Mouse (Mus musculus) myocyte (in vitro differentiated cells): ENCODE results near the gene Mmp19. TPM values are rescaled to one million over a fixed set of nuclear protein-coding genes. Genes with fewer than 3 reads are reported as not detected.

Experiments used
- H3K27me3 ChIP-seq: one replicate; pipeline ENCODE4 v1.6.1; 2011; ENCODE audit not compliant: control insufficient read depth, insufficient read depth, insufficient read length
- H3K36me3 ChIP-seq: one replicate; pipeline ENCODE4 v1.6.1; 2011; ENCODE audit not compliant: control insufficient read depth, insufficient read depth
- H3K4me2 ChIP-seq: one replicate; pipeline ENCODE4 v1.6.1; 2011; ENCODE audit warnings: low read depth, control low read depth
- H3K4me3 ChIP-seq: one replicate; pipeline ENCODE4 v1.5.1; 2011; ENCODE audit warnings: mild to moderate bottlenecking, control low read depth, moderate library complexity
- H3K79me2 ChIP-seq: one replicate; pipeline ENCODE4 v1.6.1; 2011; ENCODE audit not compliant: control insufficient read depth, insufficient read depth
- H3ac ChIP-seq: one replicate; pipeline ENCODE4 v1.6.1; 2011; ENCODE audit not compliant: control insufficient read depth, insufficient read length
- CEBPB ChIP-seq: IDR thresholded peaks from 2 replicates; pipeline ENCODE4 v1.6.1; 2011; ENCODE audit warnings: mild to moderate bottlenecking, moderate library complexity; ENCODE audit not compliant: poor library complexity, insufficient read depth, severe bottlenecking
- E2F4 ChIP-seq: IDR thresholded peaks from one replicate; pipeline ENCODE4 v1.6.1; 2011; ENCODE audit warnings: mild to moderate bottlenecking, control low read depth, moderate library complexity; ENCODE audit not compliant: insufficient read depth
- MAX ChIP-seq: IDR thresholded peaks from one replicate; pipeline ENCODE4 v1.6.1; 2011; ENCODE audit warnings: low read depth, mild to moderate bottlenecking, control low read depth
- MYOD1 ChIP-seq, 3 experiments: IDR thresholded peaks; one replicate each; pipeline ENCODE4 v1.6.1; 2011; ENCODE audit warnings: control low read depth in 2 of 3, low read depth in 2 of 3, mild to moderate bottlenecking in 2 of 3, moderate library complexity in 1 of 3; ENCODE audit not compliant: insufficient read length in 2 of 3, control insufficient read depth in 1 of 3
- MYOG ChIP-seq, 3 experiments: IDR thresholded peaks; one replicate each; pipeline ENCODE4 v1.6.1; 2011; ENCODE audit warnings: control low read depth in 2 of 3, low read depth in 2 of 3, mild to moderate bottlenecking in 2 of 3; ENCODE audit not compliant: insufficient read length in 2 of 3, control insufficient read depth in 1 of 3, insufficient read depth in 1 of 3
- POLR2A ChIP-seq: IDR thresholded peaks from one replicate; pipeline ENCODE4 v1.6.1; 2011; ENCODE audit warnings: low read depth, mild to moderate bottlenecking, control low read depth, moderate library complexity; ENCODE audit not compliant: insufficient read length
- POLR2AphosphoS2 ChIP-seq: IDR thresholded peaks from one replicate; pipeline ENCODE4 v1.6.1; 2011; ENCODE audit warnings: low read depth, control low read depth; ENCODE audit not compliant: insufficient read length
- REST ChIP-seq: IDR thresholded peaks from one replicate; pipeline ENCODE4 v1.6.1; 2011; ENCODE audit warnings: mild to moderate bottlenecking, control low read depth, moderate library complexity; ENCODE audit not compliant: insufficient read depth, insufficient read length
- SRF ChIP-seq: IDR thresholded peaks from one replicate; pipeline ENCODE4 v1.6.1; 2011; ENCODE audit warnings: low read depth; ENCODE audit not compliant: control insufficient read depth, insufficient read length
- TCF12 ChIP-seq: IDR thresholded peaks from one replicate; pipeline ENCODE4 v1.6.1; 2011; ENCODE audit warnings: mild to moderate bottlenecking, control low read depth; ENCODE audit not compliant: poor library complexity, insufficient read depth, severe bottlenecking
- TCF3 ChIP-seq: IDR thresholded peaks from one replicate; pipeline ENCODE4 v1.6.1; 2011; ENCODE audit warnings: low read depth, control low read depth; ENCODE audit not compliant: insufficient read length
- USF1 ChIP-seq: IDR thresholded peaks from one replicate; pipeline ENCODE4 v1.6.1; 2011; ENCODE audit warnings: low read depth, mild to moderate bottlenecking, control low read depth, moderate library complexity
- polyA plus RNA-seq: library from polyadenylated mRNA; unstranded; fragments of >200 nt; fragmentation: generic; extraction: Trizol; gene quantifications from one replicate; pipeline ENCODE4 v1.2.1, GENCODE M21; 2012; ENCODE audit warnings: missing spikeins

Mmp19 gene
- 12.1 TPM for polyA plus RNA-seq

DNA sequence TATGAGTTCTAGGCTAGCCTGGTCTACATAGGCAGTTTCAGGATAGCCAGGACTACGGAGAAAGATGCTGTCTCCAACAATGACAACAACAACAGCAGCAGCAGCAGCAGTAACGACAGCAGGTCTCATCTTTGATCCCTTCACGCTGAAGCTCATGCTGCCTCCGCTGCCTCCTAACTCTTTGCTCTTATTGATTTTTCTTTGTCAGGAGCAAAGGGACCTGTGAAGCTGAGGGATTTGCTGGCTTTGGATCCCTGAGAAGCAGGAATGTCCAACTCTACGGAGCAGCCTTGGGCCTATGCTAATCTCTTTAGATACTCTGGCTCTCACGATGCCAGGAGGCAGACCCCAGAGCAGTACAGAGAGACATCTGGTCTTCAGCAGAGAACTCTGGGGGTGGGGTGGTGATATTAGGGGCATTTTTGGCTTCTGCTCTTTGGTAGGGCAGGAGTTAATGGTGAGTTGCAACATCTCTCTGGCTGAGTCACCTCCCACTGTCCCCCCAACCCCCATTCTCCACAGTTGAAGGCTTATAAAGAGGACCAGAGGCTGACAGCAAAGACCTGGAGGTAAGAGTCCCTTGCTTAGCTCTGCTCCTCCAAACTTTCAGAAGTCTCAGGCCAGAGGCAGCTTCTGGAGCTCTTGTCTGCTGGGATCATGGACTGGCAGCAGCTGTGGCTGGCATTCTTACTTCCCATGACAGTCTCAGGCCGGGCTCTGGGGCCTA is at the start of gene Mmp19:
Gene Mmp19, plus strand, starts transcription at position 513 of the 727 bp plus-strand sequence.
- H3K4me3 ChIP-seq = peak within 1 kb of the TSS; percentile 17
- no peak within 1 kb of the TSS for H3ac ChIP-seq
- no peaks in the 10 kb centered on the region for H3K79me2 ChIP-seq
- no peaks in the 10 kb centered on the region for H3K27me3 ChIP-seq
- TF ChIP-seq CEBPB (peak; percentile 95), POLR2A (peak; percentile 22), E2F4 (no peak)
- H3K36me3 ChIP-seq = no peaks in the 10 kb centered on the region
- H3K4me2 ChIP-seq = peak within 1 kb of the TSS; percentile 77

DNA sequence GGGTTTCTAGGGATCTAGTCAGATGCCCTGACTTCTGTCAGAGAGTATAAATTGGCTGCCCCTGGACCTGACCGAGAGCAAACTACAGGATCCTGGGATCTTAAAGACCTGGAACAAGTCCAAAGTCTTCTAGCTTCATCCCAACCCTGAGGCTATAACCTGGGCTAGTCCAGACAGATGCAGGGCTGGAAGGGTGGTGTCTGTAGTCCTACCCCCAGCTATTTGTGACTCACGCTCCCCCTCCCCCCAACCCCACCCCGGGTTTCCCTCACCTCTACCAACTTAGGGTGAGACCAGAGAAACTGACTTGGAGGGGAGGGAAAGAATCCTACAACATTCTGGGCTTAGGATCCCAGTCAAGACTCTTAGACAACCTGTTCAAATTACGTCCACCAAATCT is 48.1 kb upstream of the Mmp19 start:
- H3ac ChIP-seq = no peak overlapping the region
- peak overlapping the region; percentile 48 for H3K4me3 ChIP-seq
- H3K4me2 ChIP-seq = peak overlapping the region; percentile 84
- no peaks in the 10 kb centered on the region for H3K36me3 ChIP-seq
- no peaks in the 10 kb centered on the region for H3K27me3 ChIP-seq
- no peaks in the 10 kb centered on the region for H3K79me2 ChIP-seq
- TF ChIP-seq E2F4 (no peak), MAX (no peak), TCF12 (no peak), CEBPB (no peak), SRF (no peak), REST (no peak), TCF3 (no peak)

GRCm38 (mm10) chr10:128743235-128743634 is 47.5 kb upstream of the Mmp19 start:
- H3ac ChIP-seq = peak overlapping the region; percentile 28
- H3K79me2 ChIP-seq = no peaks in the 10 kb centered on the region
- peak overlapping the region; percentile 84 for H3K4me2 ChIP-seq
- peak overlapping the region; percentile 48 for H3K4me3 ChIP-seq
- H3K36me3 ChIP-seq = no peaks in the 10 kb centered on the region
- no peaks in the 10 kb centered on the region for H3K27me3 ChIP-seq
- TF ChIP-seq POLR2AphosphoS2 (no peak), MYOD1 (IDR thresholded peaks at IDR 0.05; ENCODE audit: control insufficient read depth in 1 of 3, insufficient read length in 2 of 3, low read depth in 2 of 3) (no peak), TCF3 (no peak), CEBPB (no peak), USF1 (no peak), TCF12 (no peak)

DNA sequence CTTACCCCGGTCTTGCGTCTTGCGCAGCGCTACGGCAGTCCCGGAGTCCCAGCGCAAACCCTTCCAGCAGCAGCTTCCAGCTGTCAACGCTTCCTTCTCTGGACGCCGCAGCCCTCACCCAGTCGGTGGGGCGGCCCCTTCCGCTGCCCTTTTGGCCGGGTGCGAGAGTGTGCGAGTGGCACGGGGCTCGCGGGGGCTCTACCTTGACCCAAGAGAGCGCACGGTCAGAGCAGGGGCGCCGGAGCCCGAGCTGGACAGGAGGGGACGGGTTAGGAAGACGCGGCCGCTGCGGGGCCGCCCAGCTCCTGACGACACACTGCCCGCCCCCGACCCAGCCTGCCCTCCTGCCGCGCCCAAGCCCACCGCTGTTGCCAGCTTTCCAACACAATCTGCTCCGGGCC is 46.9 kb upstream of the Mmp19 start:
- H3K36me3 ChIP-seq = no peaks in the 10 kb centered on the region
- peak overlapping the region; percentile 48 for H3K4me3 ChIP-seq
- TF ChIP-seq USF1 = no peak
- TF ChIP-seq REST = no peak
- TF ChIP-seq POLR2A = peak; percentile 71
- no peak for TF ChIP-seq MAX
- peak; percentile 58 for TF ChIP-seq POLR2AphosphoS2
- peak in 1 of 3 experiments; percentile 33 for TF ChIP-seq MYOD1 (IDR thresholded peaks at IDR 0.05; ENCODE audit: control insufficient read depth in 1 of 3, insufficient read length in 2 of 3, low read depth in 2 of 3)
- no peak for TF ChIP-seq SRF
- no peak for TF ChIP-seq CEBPB
- TF ChIP-seq MYOG (IDR thresholded peaks at IDR 0.05; ENCODE audit: control insufficient read depth in 1 of 3, insufficient read depth in 1 of 3, insufficient read length in 2 of 3, low read depth in 2 of 3) = peak in 1 of 3 experiments; percentile 76
- TF ChIP-seq E2F4 = no peak
- no peak for TF ChIP-seq TCF3
- TF ChIP-seq TCF12 = no peak

DNA sequence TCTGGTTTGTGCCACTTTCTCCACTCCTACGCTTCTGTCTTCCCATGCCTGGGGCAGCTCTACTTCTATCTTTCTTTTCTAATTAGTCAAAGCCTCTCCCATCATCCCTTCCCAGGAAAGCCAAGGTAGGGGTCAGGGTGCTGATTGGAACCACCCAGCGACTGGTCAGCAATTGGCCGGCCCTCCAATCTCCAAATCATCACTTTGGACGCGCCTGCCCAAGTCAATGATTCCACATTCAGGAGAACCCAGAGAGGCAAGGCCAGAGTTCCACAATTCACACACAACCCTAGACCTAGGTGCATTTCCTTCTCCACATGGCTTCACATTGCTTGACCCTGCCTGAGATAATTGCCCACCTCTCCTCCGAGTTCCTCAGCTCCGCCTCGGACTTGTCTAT is 46.5 kb upstream of the Mmp19 start:
- H3K4me3 ChIP-seq = peak overlapping the region; percentile 48
- no peak for TF ChIP-seq MAX
- TF ChIP-seq TCF12 = no peak
- TF ChIP-seq USF1 = no peak
- no peak for TF ChIP-seq E2F4
- TF ChIP-seq MYOD1 (IDR thresholded peaks at IDR 0.05; ENCODE audit: control insufficient read depth in 1 of 3, insufficient read length in 2 of 3, low read depth in 2 of 3) = no peak
- no peak for TF ChIP-seq REST
- no peak for TF ChIP-seq SRF
- TF ChIP-seq POLR2A = no peak
- no peak for TF ChIP-seq MYOG (IDR thresholded peaks at IDR 0.05; ENCODE audit: control insufficient read depth in 1 of 3, insufficient read depth in 1 of 3, insufficient read length in 2 of 3, low read depth in 2 of 3)
- no peak for TF ChIP-seq TCF3
- TF ChIP-seq POLR2AphosphoS2 = no peak
- no peak for TF ChIP-seq CEBPB

More for the DNA sequence above, 46.9 kb upstream of the Mmp19 start:
- H3K4me2 ChIP-seq = peak overlapping the region; percentile 84
- peak overlapping the region; percentile 28 for H3ac ChIP-seq
- H3K27me3 ChIP-seq = no peaks in the 10 kb centered on the region
- H3K79me2 ChIP-seq = peaks cover 4% of the 10 kb centered on the region

More for the DNA sequence above, 46.5 kb upstream of the Mmp19 start:
- H3K4me2 ChIP-seq = peak overlapping the region; percentile 84
- no peaks in the 10 kb centered on the region for H3K27me3 ChIP-seq
- no peaks in the 10 kb centered on the region for H3K36me3 ChIP-seq
- peaks cover 8% of the 10 kb centered on the region for H3K79me2 ChIP-seq
- H3ac ChIP-seq = peak overlapping the region; percentile 28
